Mouse (Mus musculus): ENCODE data around the gene Ptrh1. TPM values are rescaled to one million over a fixed set of nuclear protein-coding genes. Genes with fewer than 3 reads are reported as not detected.
A peak's percentile ranks its signal among the peaks of the same experiment; 100 is the strongest.

Ptrh1 gene
- total RNA-seq, 2 experiments from 2014 or later: 2.0 to 2.1 TPM

GRCm38 (mm10) chr2:32788581-32788980 lies 13.0 kb downstream of the Ptrh1 start:
- intact Hi-C loops (cut with DNase I): no loop called here
- DNase-seq: no peak

DNA sequence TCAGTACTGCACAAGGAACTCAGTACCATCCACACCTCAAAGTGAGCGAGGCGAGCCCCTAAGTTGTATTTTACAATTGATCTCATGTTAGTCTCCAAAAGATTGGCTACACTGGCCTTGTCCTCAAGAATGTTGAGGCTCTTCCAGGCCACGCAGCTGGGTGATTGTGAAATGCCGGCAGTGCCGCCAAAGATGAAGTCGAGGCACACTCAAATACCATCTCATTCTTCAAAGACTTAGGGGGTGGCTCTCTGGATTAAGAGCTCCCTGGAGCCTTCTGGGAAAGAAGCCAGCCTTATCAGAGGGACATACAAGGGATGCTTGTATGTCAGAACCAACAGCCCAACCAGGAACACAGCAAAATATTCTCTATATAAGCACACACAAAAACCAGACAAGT lies 15.7 kb downstream of the Ptrh1 start:
- intact Hi-C loops (cut with DNase I): loop anchor here (5.0 kb wide), 2 partner anchors 46 to 131 kb away; no protein-coding TSS in a partner anchor
- peak; percentile 66 to 72 for DNase-seq

GRCm38 (mm10) chr2:32795748-32796418 lies 20.3 kb downstream of the Ptrh1 start:
- DNase-seq: no peak
- intact Hi-C loops (cut with DNase I): no loop called here

DNA sequence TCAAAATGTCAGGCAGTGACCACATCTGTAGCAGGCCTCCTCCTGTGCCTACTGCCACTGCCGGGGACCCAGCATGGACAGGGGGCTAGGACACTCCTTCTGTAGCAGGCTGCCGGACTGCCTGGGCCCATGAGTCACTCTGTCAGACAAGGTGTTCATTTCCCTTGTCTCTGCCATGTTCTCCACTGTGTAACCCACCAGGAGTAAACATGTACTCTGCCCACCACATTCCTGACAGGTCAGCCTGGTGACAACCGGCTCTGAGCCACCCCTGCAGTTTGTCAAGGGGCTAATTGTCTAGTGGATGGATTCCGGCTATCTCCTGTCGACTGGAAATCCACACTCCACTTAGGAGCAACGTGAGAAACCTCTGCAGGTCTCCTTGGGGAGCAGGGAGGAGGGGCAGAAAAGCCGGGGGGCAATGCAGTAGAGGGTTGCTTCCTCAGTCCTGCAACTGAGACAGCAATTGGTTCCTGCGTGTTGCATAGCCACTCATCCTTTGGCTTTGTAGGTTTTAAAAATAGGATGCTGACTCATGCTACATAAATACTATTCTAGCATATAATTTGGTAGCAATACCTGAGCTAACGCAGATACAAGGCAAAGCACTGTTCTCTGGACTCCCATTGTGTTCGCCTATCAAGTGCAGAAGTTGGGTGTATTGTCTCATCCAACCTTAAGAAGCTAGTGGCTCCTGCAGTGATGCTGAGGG lies 22.8 kb downstream of the Ptrh1 start:
- intact Hi-C loops (cut with DNase I): no loop called here
- DNase-seq: no peak

- intact Hi-C loops (cut with DNase I): no loop called here
- no peak for DNase-seq
Measured at GRCm38 (mm10) chr2:32808816-32809566, 33.4 kb downstream of the Ptrh1 start.

- intact Hi-C loops (cut with DNase I): no loop called here
- no peak for DNase-seq
Measured at GRCm38 (mm10) chr2:32811959-32812358, 36.4 kb downstream of the Ptrh1 start.

DNA sequence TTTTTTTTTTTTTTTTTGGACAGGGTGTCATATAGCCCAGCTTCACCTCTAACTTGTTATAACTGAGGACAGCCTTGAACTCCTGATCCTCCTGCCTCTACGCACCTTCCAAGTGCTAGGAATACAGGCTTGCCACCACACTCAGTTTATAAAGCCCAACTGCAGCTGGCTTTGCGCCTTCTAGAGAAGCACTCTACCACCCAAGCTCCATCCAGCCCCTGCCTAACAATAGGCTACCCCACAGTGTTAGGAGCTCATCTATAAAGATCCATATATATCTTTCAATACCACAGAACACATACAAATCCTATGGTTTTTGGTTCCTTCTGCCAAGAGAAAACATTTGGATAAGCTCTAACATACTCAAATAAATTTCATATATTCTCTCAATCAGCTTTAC lies 40.9 kb downstream of the Ptrh1 start:
- intact Hi-C loops (cut with DNase I): no loop called here
- DNase-seq: no peak

- no peak for DNase-seq
- intact Hi-C loops (cut with DNase I): no loop called here
Measured at GRCm38 (mm10) chr2:32816946-32817581, 41.5 kb downstream of the Ptrh1 start.

GRCm38 (mm10) chr2:32817589-32817988 lies 42.0 kb downstream of the Ptrh1 start:
- no peak for DNase-seq
- intact Hi-C loops (cut with DNase I): no loop called here

DNA sequence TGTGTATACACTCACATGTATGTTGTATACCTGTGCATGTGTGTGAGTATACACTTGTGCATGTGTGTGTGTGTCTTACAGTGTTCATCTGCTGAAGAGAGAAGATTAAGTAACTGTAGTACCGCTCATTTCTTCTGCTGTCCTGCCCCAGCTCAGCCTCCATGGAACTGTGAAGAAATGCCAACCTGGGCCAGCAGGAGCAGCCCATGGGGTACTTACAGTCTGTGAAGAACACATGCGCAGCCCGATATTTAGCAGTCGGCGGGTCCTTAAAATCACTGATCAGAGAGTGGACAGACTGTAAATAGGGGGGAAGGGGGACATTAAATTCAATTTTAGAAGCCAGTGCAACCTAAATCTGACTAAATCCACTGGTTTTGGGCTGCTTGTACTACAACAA lies 42.6 kb downstream of the Ptrh1 start:
- intact Hi-C loops (cut with DNase I): no loop called here
- DNase-seq: no peak

GRCm38 (mm10) chr2:32821041-32821802 lies 45.6 kb downstream of the Ptrh1 start:
- DNase-seq: no peak
- intact Hi-C loops (cut with DNase I): no loop called here

GRCm38 (mm10) chr2:32822643-32823042 lies 47.1 kb downstream of the Ptrh1 start:
- DNase-seq: no peak
- intact Hi-C loops (cut with DNase I): loop anchor here (2.0 kb wide), 1 partner anchor 30 kb away; no protein-coding TSS in a partner anchor

DNA sequence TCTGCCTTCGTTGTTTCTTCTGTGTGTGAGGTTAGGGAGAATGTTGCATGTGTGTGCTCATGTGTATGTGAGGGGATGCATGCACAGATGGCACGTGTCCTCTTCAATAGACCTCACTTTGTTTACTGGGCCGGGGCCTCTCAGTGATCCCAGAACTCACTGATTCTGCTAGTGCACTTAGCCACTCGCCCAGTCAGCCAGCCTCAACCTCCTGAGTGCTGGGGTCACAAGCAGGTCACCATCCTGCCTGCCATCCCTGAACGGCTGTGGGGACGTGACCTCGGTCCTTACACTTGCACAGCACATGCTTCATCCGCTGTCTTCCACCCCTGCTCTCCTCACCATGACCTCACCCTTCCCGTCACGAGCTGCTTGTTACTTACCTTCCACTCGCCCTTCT lies 47.6 kb downstream of the Ptrh1 start:
- intact Hi-C loops (cut with DNase I): loop anchor here (2.0 kb wide), 1 partner anchor 30 kb away; no protein-coding TSS in a partner anchor
- no peak for DNase-seq

- intact Hi-C loops (cut with DNase I): loop anchor here (2.0 kb wide), 1 partner anchor 29 kb away; no protein-coding TSS in a partner anchor
- no peak for DNase-seq
Measured at GRCm38 (mm10) chr2:32823579-32824154, 48.1 kb downstream of the Ptrh1 start.

DNA sequence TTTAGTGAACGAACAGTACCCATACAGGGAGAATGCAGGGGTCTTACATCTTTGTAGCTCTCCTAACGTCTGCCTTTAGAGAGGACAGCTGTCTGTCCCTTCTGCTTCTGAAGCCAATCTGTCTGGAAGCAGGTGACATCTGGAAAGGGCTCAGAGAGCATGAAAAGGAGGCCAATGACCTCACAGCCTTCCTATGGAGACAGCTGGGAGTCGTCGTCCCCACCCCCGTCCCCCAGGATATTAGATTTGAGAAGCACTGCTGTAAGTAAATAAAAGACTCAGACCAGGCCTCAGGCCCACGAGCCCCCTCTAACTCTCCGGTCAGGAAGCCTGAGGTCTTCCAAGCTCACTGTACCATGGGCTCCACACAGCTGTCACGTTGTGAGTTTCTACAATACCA lies 48.6 kb downstream of the Ptrh1 start:
- no peak for DNase-seq
- intact Hi-C loops (cut with DNase I): no loop called here

- intact Hi-C loops (cut with DNase I): no loop called here
- DNase-seq: no peak
Measured at GRCm38 (mm10) chr2:32824778-32825177, 49.2 kb downstream of the Ptrh1 start.

DNA sequence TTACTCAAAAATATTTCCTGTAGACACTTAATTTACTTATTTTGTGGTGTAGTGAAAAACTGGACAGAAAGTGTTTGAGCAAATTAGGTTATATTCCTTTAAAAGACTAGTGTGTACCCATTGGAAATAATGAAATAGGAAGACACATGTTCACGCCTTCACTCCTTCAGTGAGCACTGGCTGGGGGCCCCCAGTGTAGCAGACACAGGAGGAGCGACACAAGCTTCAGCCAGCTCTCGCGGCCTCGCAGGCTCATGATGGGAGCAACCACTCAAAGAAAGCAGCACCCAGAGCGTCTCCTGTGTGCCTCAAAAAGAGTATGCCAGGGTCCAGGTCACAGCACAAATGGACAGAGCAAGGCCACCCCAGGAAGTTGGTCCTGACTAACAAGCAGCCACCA lies 50.2 kb downstream of the Ptrh1 start:
- no peak for DNase-seq
- intact Hi-C loops (cut with DNase I): no loop called here
